Mouse (Mus musculus): ENCODE results near the gene Smc3. TPM values are rescaled to one million over a fixed set of nuclear protein-coding genes. Genes with fewer than 3 reads are reported as not detected.
"Not testable (repeated sequence)": the region's sequence is repeated elsewhere in the genome, so short reads cannot be mapped to it uniquely, and the experiment has no call there.

The Smc3 gene
- total and polyA plus RNA-seq, 3 experiments, result 45.7 to 76.3 (median 56.0) TPM

DNA sequence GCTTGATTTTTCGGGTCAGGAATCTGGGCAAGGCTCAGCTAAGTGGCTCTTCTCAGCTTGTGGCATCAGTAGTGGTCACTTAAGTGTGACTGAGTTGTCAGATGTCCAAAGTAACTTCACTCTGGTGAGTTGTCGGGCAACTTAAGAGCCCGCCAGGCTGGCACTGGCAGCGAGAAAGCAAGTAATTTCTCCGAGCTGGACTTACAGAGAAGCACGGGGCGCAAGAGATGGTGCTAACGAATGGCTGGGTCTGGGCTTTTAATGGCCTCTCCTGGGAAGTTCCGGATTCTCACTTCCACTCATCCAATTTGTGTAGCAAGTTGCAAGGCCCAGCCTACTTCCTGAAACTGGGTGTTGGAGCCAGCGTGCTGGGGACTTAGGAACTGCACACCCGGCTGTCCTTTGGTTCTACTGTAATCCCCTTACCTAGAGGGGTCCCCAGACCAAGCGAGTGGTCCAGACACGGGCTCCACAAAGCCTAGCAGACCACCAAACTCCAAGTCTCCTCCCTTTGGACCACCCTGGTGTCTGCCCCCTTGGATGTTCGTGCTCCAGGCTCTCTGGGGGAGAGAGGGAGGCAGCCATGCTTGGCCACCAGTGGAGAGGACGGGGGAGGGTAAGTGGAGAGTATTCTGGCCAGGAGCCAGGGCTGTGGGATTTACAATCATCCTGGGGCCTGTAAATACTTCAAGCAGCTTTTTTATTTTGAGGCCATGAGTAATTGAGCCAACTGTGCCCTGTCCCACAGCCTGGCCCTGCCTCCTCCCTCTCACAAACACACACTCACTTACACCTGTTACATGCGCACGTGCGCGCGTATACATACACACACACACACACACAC, 53.6 kb downstream of the Smc3 start:
- Histone ChIP-seq H3K4me2 (ENCODE audit: insufficient read depth, low read depth, poor library complexity, severe bottlenecking) (no peak overlapping the region), H3K9me3 (replicated peaks; ENCODE audit: low read length) (no peaks in the 10 kb centered on the region), H3K36me3 (replicated peaks in 1 of 2; ENCODE audit: control insufficient read depth in 1 of 2, insufficient read depth in 1 of 2, low read length in 1 of 2) (peaks cover 0 to 12% of the 10 kb centered on the region in 2 experiments), H3K27me3 (replicated peaks) (no peaks in the 10 kb centered on the region), H3K4me3 (replicated peaks in 1 of 3; ENCODE audit: low read depth in 2 of 3, low read length in 2 of 3, poor library complexity in 1 of 3) (no peak overlapping the region), H3K79me2 (replicated peaks; ENCODE audit: control insufficient read depth, extremely low read depth, insufficient read depth, poor library complexity, severe bottlenecking) (no peaks in the 10 kb centered on the region), H3K27ac (ENCODE audit: insufficient read depth, low read depth) (no peak overlapping the region), H3K4me1 (ENCODE audit: control insufficient read depth in 1 of 2, insufficient read depth in 2 of 2) (peaks cover 4 to 10% of the 10 kb centered on the region in 2 experiments; a peak in 2 of 4 replicates), H3K9ac (ENCODE audit: insufficient read depth, low read depth) (no peak overlapping the region)
- dilution Hi-C loops (cut with MboI; ENCODE audit: extremely low pct_ligation_motif_present, extremely low pct_unique_long_range_greater_than_20kb, low sequenced_read_pairs), result no loop called here
- DNase-seq (ENCODE audit: extremely low read depth), result no peak
- in situ Hi-C loops (cut with MboI; ENCODE audit: low pct_ligation_motif_present, low pct_unique_long_range_greater_than_20kb, low sequenced_read_pairs), result loop anchor here (5.0 kb wide), 1 partner anchor 73 kb away; no protein-coding TSS in a partner anchor
- TF ChIP-seq ZC3H11A (IDR thresholded peaks at IDR 0.05; ENCODE audit: low read depth, low read length) (no peak), EP300 (IDR thresholded peaks at IDR 0.05; ENCODE audit: low read length) (no peak), BHLHE40 (IDR thresholded peaks at IDR 0.05; ENCODE audit: low read depth, low read length) (no peak), USF2 (conservative IDR thresholded peaks at IDR 0.05; ENCODE audit: low read depth, low read length) (no peak)

GRCm38 (mm10) chr19:53656443-53656842, 56.2 kb downstream of the Smc3 start:
- H3K79me2 ChIP-seq (replicated peaks; ENCODE audit: control insufficient read depth, extremely low read depth, insufficient read depth, poor library complexity, severe bottlenecking); H3K36me3 ChIP-seq (replicated peaks in 1 of 2; ENCODE audit: control insufficient read depth in 1 of 2, insufficient read depth in 1 of 2, low read length in 1 of 2); in situ Hi-C loops (cut with MboI; ENCODE audit: low pct_ligation_motif_present, low pct_unique_long_range_greater_than_20kb, low sequenced_read_pairs); H3K27me3 ChIP-seq (replicated peaks); DNase-seq (ENCODE audit: extremely low read depth); H3K9ac ChIP-seq (ENCODE audit: insufficient read depth, low read depth); H3K4me2 ChIP-seq (ENCODE audit: insufficient read depth, low read depth, poor library complexity, severe bottlenecking); dilution Hi-C loops (cut with MboI; ENCODE audit: extremely low pct_ligation_motif_present, extremely low pct_unique_long_range_greater_than_20kb, low sequenced_read_pairs); H3K4me3 ChIP-seq (replicated peaks in 1 of 3; ENCODE audit: low read depth in 2 of 3, low read length in 2 of 3, poor library complexity in 1 of 3); H3K4me1 ChIP-seq (ENCODE audit: control insufficient read depth in 1 of 2, insufficient read depth in 2 of 2); H3K27ac ChIP-seq (ENCODE audit: insufficient read depth, low read depth); H3K9me3 ChIP-seq (replicated peaks; ENCODE audit: low read length): not testable (repeated sequence)
- 0 out of 2 replicates have a peak, but pooled peaks have one; percentile 44 for TF ChIP-seq ZNF384 (IDR thresholded peaks at IDR 0.05; ENCODE audit: low read depth, low read length)

DNA sequence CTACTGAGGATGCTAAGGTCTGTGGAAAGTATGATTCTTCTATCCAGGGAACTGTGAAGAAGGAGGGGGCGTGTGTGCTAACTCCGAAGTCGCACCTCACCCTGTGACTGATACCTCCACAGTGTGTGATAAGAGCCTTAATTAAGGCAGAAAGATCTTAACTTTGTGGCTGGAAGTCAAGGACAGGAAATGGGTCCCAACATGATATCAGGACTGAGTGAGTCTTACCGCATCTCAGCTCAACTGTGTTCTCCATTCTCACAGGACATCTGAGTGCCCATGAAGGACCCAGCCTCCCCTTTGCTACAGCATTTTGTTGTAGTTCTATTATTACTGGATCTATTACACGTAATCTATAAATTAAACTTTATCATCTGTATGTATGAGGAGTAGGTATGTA, 57.2 kb downstream of the Smc3 start:
- Histone ChIP-seq H3K79me2 (replicated peaks; ENCODE audit: control insufficient read depth, extremely low read depth, insufficient read depth, poor library complexity, severe bottlenecking) (no peaks in the 10 kb centered on the region), H3K9me3 (replicated peaks; ENCODE audit: low read length) (no peaks in the 10 kb centered on the region), H3K4me2 (ENCODE audit: insufficient read depth, low read depth, poor library complexity, severe bottlenecking) (no peak overlapping the region), H3K4me3 (replicated peaks in 1 of 3; ENCODE audit: low read depth in 2 of 3, low read length in 2 of 3, poor library complexity in 1 of 3) (no peak overlapping the region), H3K9ac (ENCODE audit: insufficient read depth, low read depth) (no peak overlapping the region), H3K27ac (ENCODE audit: insufficient read depth, low read depth) (no peak overlapping the region), H3K4me1 (ENCODE audit: control insufficient read depth in 1 of 2, insufficient read depth in 2 of 2) (peaks cover 4 to 8% of the 10 kb centered on the region in 2 experiments; a peak in 2 of 4 replicates), H3K36me3 (replicated peaks in 1 of 2; ENCODE audit: control insufficient read depth in 1 of 2, insufficient read depth in 1 of 2, low read length in 1 of 2) (no peaks in the 10 kb centered on the region), H3K27me3 (replicated peaks) (no peaks in the 10 kb centered on the region)
- no peak for TF ChIP-seq BHLHE40 (IDR thresholded peaks at IDR 0.05; ENCODE audit: low read depth, low read length)
- TF ChIP-seq UBTF (IDR thresholded peaks at IDR 0.05; ENCODE audit: low read depth, low read length), result no peak
- TF ChIP-seq POLR2A (IDR thresholded peaks at IDR 0.05; ENCODE audit: low read depth, low read length), result no peak
- no peak for TF ChIP-seq MXI1 (IDR thresholded peaks at IDR 0.05; ENCODE audit: low read depth, low read length)
- TF ChIP-seq MAX (IDR thresholded peaks at IDR 0.05; ENCODE audit: low read length), result no peak
- no peak for TF ChIP-seq ZMIZ1 (IDR thresholded peaks at IDR 0.05; ENCODE audit: low read depth, low read length)
- no peak for TF ChIP-seq SIN3A (IDR thresholded peaks at IDR 0.05; ENCODE audit: low read length)
- no peak for TF ChIP-seq MAZ (IDR thresholded peaks at IDR 0.05; ENCODE audit: low read depth, low read length)
- TF ChIP-seq NRF1 (IDR thresholded peaks at IDR 0.05; ENCODE audit: low read depth, low read length), result no peak
- no peak for TF ChIP-seq RAD21 (IDR thresholded peaks at IDR 0.05; ENCODE audit: low read depth, low read length)
- no peak for TF ChIP-seq HCFC1 (IDR thresholded peaks at IDR 0.05; ENCODE audit: low read depth, low read length)
- TF ChIP-seq ETS1 (conservative IDR thresholded peaks at IDR 0.05; ENCODE audit: low read depth, low read length), result no peak
- no peak for TF ChIP-seq CTCF (conservative IDR thresholded peaks at IDR 0.05 in 1 of 2, IDR thresholded peaks at IDR 0.05 in 1 of 2; ENCODE audit: low read depth in 2 of 2, low read length in 2 of 2)
- TF ChIP-seq POLR2AphosphoS2 (IDR thresholded peaks at IDR 0.05; ENCODE audit: low read depth, low read length), result no peak
- TF ChIP-seq JUN (IDR thresholded peaks at IDR 0.05; ENCODE audit: insufficient read depth, low read depth, low read length), result no peak
- TF ChIP-seq USF1 (IDR thresholded peaks at IDR 0.05; ENCODE audit: low read depth, low read length), result no peak
- TF ChIP-seq USF2 (conservative IDR thresholded peaks at IDR 0.05; ENCODE audit: low read depth, low read length), result no peak
- no peak for TF ChIP-seq MYC (IDR thresholded peaks at IDR 0.05; ENCODE audit: low read depth, low read length)
- TF ChIP-seq EP300 (IDR thresholded peaks at IDR 0.05; ENCODE audit: low read length), result no peak
- no peak for TF ChIP-seq PAX5 (IDR thresholded peaks at IDR 0.05; ENCODE audit: low read length)
- in situ Hi-C loops (cut with MboI; ENCODE audit: low pct_ligation_motif_present, low pct_unique_long_range_greater_than_20kb, low sequenced_read_pairs), result no loop called here
- DNase-seq (ENCODE audit: extremely low read depth), result no peak
- dilution Hi-C loops (cut with MboI; ENCODE audit: extremely low pct_ligation_motif_present, extremely low pct_unique_long_range_greater_than_20kb, low sequenced_read_pairs), result no loop called here

Measured in CH12.LX (cell line).